Mouse (Mus musculus) erythroblast, embryonic 14.5 days (primary cell): Measurements from ENCODE around the gene 1810049J17Rik.

Experiments
- GATA1 ChIP-seq: IDR thresholded peaks from 2 replicates; pipeline ENCODE4 v1.6.1; 2012; ENCODE audit warnings: low read length, inconsistent platforms, mixed read lengths
- TAL1 ChIP-seq: IDR thresholded peaks from 3 replicates; pipeline ENCODE4 v1.6.1; 2012; ENCODE audit warnings: low read length, inconsistent platforms, mixed read lengths

DNA sequence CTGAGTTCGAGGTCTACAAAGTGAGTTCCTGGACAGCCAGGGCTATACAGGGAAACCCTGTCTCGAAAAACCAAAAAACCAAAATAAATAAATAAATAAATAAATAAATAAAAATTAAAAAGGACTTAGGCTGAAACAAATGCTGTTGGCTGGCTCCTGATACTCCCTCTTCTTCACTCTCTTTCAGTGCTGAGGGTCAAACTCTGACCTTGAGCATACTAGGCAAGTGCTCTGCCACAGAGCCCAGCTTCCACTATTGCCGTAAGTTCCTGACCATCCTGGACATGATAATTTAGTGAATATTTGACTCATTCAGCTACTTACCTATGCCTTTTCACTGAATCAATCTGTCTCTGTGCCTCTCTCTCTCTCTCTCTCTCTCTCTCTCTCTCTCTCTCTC is 8.7 kb upstream of the 1810049J17Rik start:
- no peak for TF ChIP-seq TAL1
- no peak for TF ChIP-seq GATA1
